ENCODE assay signal across 8 mouse cellular contexts in genomic region chr4:99766753-99767152, GRCm38 (mm10). TPM values are rescaled to one million over a fixed set of nuclear protein-coding genes. Genes with fewer than 3 reads are reported as not detected.
A peak's percentile ranks its signal among the peaks of the same experiment; 100 is the strongest.
DNase-seq lines count a peak whose midpoint lies in the region; ATAC-seq lines count a peak whose summit lies in the region.

No protein-coding gene starts in this region.

- ATAC-seq in forebrain, embryonic 13.5 days = peak; percentile 55; the same call in 1 of the 2 replicates
- no peak for ATAC-seq in forebrain, embryonic 11.5 days (replicated peaks; ENCODE audit: low FRiP score)
- ATAC-seq in neural tube, embryonic 14.5 days (ENCODE audit: low read depth) = peak; percentile 66
- peak; percentile 69; the same call in 1 of the 2 replicates for ATAC-seq in neural tube, embryonic 15.5 days (ENCODE audit: low FRiP score)
- ATAC-seq in megakaryocyte, adult 5-6 weeks (ENCODE audit: poor library complexity, severe bottlenecking) = no peak

- no peak overlapping the region for H3K27ac ChIP-seq in forebrain, embryonic 13.5 days
- no peak overlapping the region for H3K27ac ChIP-seq in forebrain, embryonic 11.5 days (ENCODE audit: low read depth, low read length)
- no peak overlapping the region for H3K27ac ChIP-seq in neural tube, embryonic 14.5 days (ENCODE audit: low read depth, low read length)
- H3K27ac ChIP-seq in neural tube, embryonic 15.5 days (replicated peaks) = no peak overlapping the region

- H3K4me3 ChIP-seq in forebrain, embryonic 13.5 days = no peak overlapping the region
- no peak overlapping the region for H3K4me3 ChIP-seq in forebrain, embryonic 11.5 days (ENCODE audit: low read depth, low read length)
- H3K4me3 ChIP-seq in neural tube, embryonic 14.5 days (ENCODE audit: low read depth, low read length) = no peak overlapping the region
- no peak overlapping the region for H3K4me3 ChIP-seq in neural tube, embryonic 15.5 days (replicated peaks)

- H3K36me3 ChIP-seq in forebrain, embryonic 13.5 days (ENCODE audit: poor library complexity, severe bottlenecking) = no peaks in the 10 kb centered on the region
- no peaks in the 10 kb centered on the region for H3K36me3 ChIP-seq in forebrain, embryonic 11.5 days (ENCODE audit: control insufficient read depth, insufficient read depth, low read length)
- no peaks in the 10 kb centered on the region for H3K36me3 ChIP-seq in neural tube, embryonic 14.5 days (ENCODE audit: control insufficient read depth, insufficient read depth, low read length)
- no peaks in the 10 kb centered on the region for H3K36me3 ChIP-seq in neural tube, embryonic 15.5 days

- H3K9me3 ChIP-seq in forebrain, embryonic 13.5 days (replicated peaks) = no peaks in the 10 kb centered on the region
- no peaks in the 10 kb centered on the region for H3K9me3 ChIP-seq in forebrain, embryonic 11.5 days (ENCODE audit: control insufficient read depth, low read length)
- no peaks in the 10 kb centered on the region for H3K9me3 ChIP-seq in neural tube, embryonic 14.5 days (ENCODE audit: control insufficient read depth, low read length)
- no peaks in the 10 kb centered on the region for H3K9me3 ChIP-seq in neural tube, embryonic 15.5 days (replicated peaks)

- H3K27me3 ChIP-seq in forebrain, embryonic 13.5 days = no peaks in the 10 kb centered on the region
- no peaks in the 10 kb centered on the region for H3K27me3 ChIP-seq in forebrain, embryonic 11.5 days (ENCODE audit: control insufficient read depth, insufficient read depth, low read length)
- H3K27me3 ChIP-seq in neural tube, embryonic 14.5 days (ENCODE audit: control insufficient read depth, insufficient read depth, low read length) = no peaks in the 10 kb centered on the region
- H3K27me3 ChIP-seq in neural tube, embryonic 15.5 days (replicated peaks) = no peaks in the 10 kb centered on the region

- H3K4me2 ChIP-seq in forebrain, embryonic 13.5 days = no peak overlapping the region
- H3K4me2 ChIP-seq in forebrain, embryonic 11.5 days (ENCODE audit: low read depth, low read length, severe bottlenecking) = no peak overlapping the region
- no peak overlapping the region for H3K4me2 ChIP-seq in neural tube, embryonic 14.5 days (ENCODE audit: low read depth, low read length)
- no peak overlapping the region for H3K4me2 ChIP-seq in neural tube, embryonic 15.5 days

- no peaks in the 10 kb centered on the region for H3K4me1 ChIP-seq in forebrain, embryonic 13.5 days
- no peaks in the 10 kb centered on the region for H3K4me1 ChIP-seq in forebrain, embryonic 11.5 days (replicated peaks; ENCODE audit: control insufficient read depth, insufficient read depth, low read length)
- no peaks in the 10 kb centered on the region for H3K4me1 ChIP-seq in neural tube, embryonic 14.5 days (ENCODE audit: control insufficient read depth, insufficient read depth, low read length)
- no peaks in the 10 kb centered on the region for H3K4me1 ChIP-seq in neural tube, embryonic 15.5 days

- WGBS in forebrain, embryonic 13.5 days = 51% methylated on average over 1 of the region's 1 CpGs
- WGBS in forebrain, embryonic 11.5 days = 56% methylated on average over 1 of the region's 1 CpGs
- WGBS in neural tube, embryonic 14.5 days = 44% methylated on average over 1 of the region's 1 CpGs
- 58% methylated on average over 1 of the region's 1 CpGs for WGBS in neural tube, embryonic 15.5 days

- no peak for DNase-seq in forebrain, embryonic 11.5 days (ENCODE audit: low spot score)
- no peak for DNase-seq in neural tube, embryonic 10.5 days (ENCODE audit: extremely low spot score, low spot score)
- peak; percentile 48 for DNase-seq in heart, postnatal 4 days
- no peak for DNase-seq in layer of hippocampus, adult 9-11 months

- H3K9ac ChIP-seq in forebrain, embryonic 13.5 days = no peak overlapping the region
- no peak overlapping the region for H3K9ac ChIP-seq in forebrain, embryonic 11.5 days (ENCODE audit: low read length)
- no peak overlapping the region for H3K9ac ChIP-seq in neural tube, embryonic 14.5 days (replicated peaks; ENCODE audit: low read depth, low read length)
- no peak overlapping the region for H3K9ac ChIP-seq in neural tube, embryonic 15.5 days (replicated peaks)

RNA-seq across cellular contexts. Expression of gene Alg6, which starts 51.3 kb away (rescaled TPM):
- 11.3 and 11.6 TPM in 2 replicates for polyA plus RNA-seq in forebrain, embryonic 13.5 days (2015; fragmentation: Nextera tagmentation; extraction: Ambion mirVana)
- polyA plus RNA-seq in forebrain, embryonic 11.5 days (2014; fragmentation: Nextera tagmentation; extraction: Ambion mirVana) = 17.6 TPM in 2 replicates
- polyA plus RNA-seq in neural tube, embryonic 14.5 days (2014; fragmentation: Nextera tagmentation; extraction: Ambion mirVana) = 12.3 and 15.9 TPM in 2 replicates
- total RNA-seq in heart, postnatal 4 days (2021) = 1 to 10 TPM; 9.2 to 10.0 TPM
- 12.8 and 15.4 TPM in 2 replicates for polyA plus RNA-seq in neural tube, embryonic 15.5 days (2015; fragmentation: Nextera tagmentation; extraction: Ambion mirVana)
- total RNA-seq in megakaryocyte, adult 5-6 weeks (2015) = 13.0 and 17.3 TPM in 2 replicates
- total RNA-seq in megakaryocyte, adult 5-6 weeks (2017) = 7.1 and 14.6 TPM in 2 replicates

Comparison
In these comparisons a context has a peak if more than half of its experiments do, and no peak if none do; other contexts are left out.
1. ATAC-seq: peak in forebrain, embryonic 13.5 days (single experiment), neural tube, embryonic 14.5 days (single experiment) and neural tube, embryonic 15.5 days (single experiment); none in forebrain, embryonic 11.5 days (single experiment) and megakaryocyte, adult 5-6 weeks (single experiment).